Mouse (Mus musculus) stomach, embryonic 15.5 days (tissue): Measurements from ENCODE around the gene Cbx7. TPM values are rescaled to one million over a fixed set of nuclear protein-coding genes. Genes with fewer than 3 reads are reported as not detected.
A peak's percentile ranks its signal among the peaks of the same experiment; 100 is the strongest.

Experiments used
- ATAC-seq: fragments of 200-750 bp; cut with Nextera tagmentation; 2 replicates; pipeline ENCODE4 v1.8.0; 2017; ENCODE audit warnings: low read depth, moderate number of reproducible peaks, moderate TSS enrichment; ENCODE audit not compliant: insufficient read depth, low FRiP score
- H3K27ac ChIP-seq: fragments of 300-500 bp; sonication (generic); 2 replicates; pipeline ENCODE4 v1.5.1; 2015; ENCODE audit warnings: mild to moderate bottlenecking, inconsistent platforms
- H3K27me3 ChIP-seq: fragments of 300-500 bp; sonication (generic); replicated peaks from 2 replicates; pipeline ENCODE4 v1.6.1; 2015; ENCODE audit warnings: inconsistent platforms
- H3K36me3 ChIP-seq: fragments of 300-500 bp; sonication (generic); 2 replicates; pipeline ENCODE4 v1.6.1; 2015; ENCODE audit warnings: inconsistent platforms
- H3K4me1 ChIP-seq: fragments of 300-500 bp; sonication (generic); 2 replicates; pipeline ENCODE4 v1.6.1; 2015; ENCODE audit warnings: inconsistent platforms
- H3K4me2 ChIP-seq: fragments of 300-500 bp; sonication (generic); 2 replicates; pipeline ENCODE4 v1.6.1; 2015; ENCODE audit warnings: mild to moderate bottlenecking, inconsistent platforms
- H3K4me3 ChIP-seq: fragments of 300-500 bp; sonication (generic); replicated peaks from 2 replicates; pipeline ENCODE4 v1.5.1; 2015; ENCODE audit warnings: inconsistent platforms
- H3K9ac ChIP-seq: fragments of 300-500 bp; sonication (generic); 2 replicates; pipeline ENCODE4 v1.6.1; 2015; ENCODE audit warnings: inconsistent platforms
- H3K9me3 ChIP-seq: fragments of 300-500 bp; sonication (generic); 2 replicates; pipeline ENCODE4 v1.6.1; 2016; ENCODE audit warnings: inconsistent platforms
- WGBS: fragments of 180-500 bp; shearing (Covaris S2); methylation state at CpG from one replicate; pipeline ENCODE4 v1.1.7; 2015; 5-methylcytosine and 5-hydroxymethylcytosine counted together
- polyA plus RNA-seq: library from polyadenylated mRNA; unstranded; fragments of >200 nt; fragmentation: Nextera tagmentation; extraction: Ambion mirVana; gene quantifications from 2 replicates; pipeline ENCODE4 v1.2.1, GENCODE M21; 2015

Cbx7 gene
- polyA plus RNA-seq, 1 experiment from 2014 or later, result 4.9 TPM

GRCm38 (mm10) chr15:80011778-80012526 is 41.0 kb upstream of the Cbx7 start:
- under 1% methylated on average over 48 of the region's 56 CpGs for WGBS
- peak overlapping the region; percentile 79 for H3K27ac ChIP-seq
- H3K27me3 ChIP-seq, result peaks cover 53% of the 10 kb centered on the region
- H3K4me3 ChIP-seq, result peak overlapping the region; percentile 61
- peak overlapping the region; percentile 96 for H3K4me2 ChIP-seq
- ATAC-seq, result no peak; the same call in 1 of the 2 replicates
- no peaks in the 10 kb centered on the region for H3K36me3 ChIP-seq
- H3K9me3 ChIP-seq, result no peaks in the 10 kb centered on the region
- peak overlapping the region; percentile 42; the same call in 1 of the 2 replicates for H3K9ac ChIP-seq
- peaks cover 33% of the 10 kb centered on the region for H3K4me1 ChIP-seq

GRCm38 (mm10) chr15:80011194-80011593 is 40.3 kb upstream of the Cbx7 start:
- Histone ChIP-seq H3K4me3 (peak overlapping the region; percentile 61), H3K9ac (no peak overlapping the region), H3K4me1 (peaks cover 34% of the 10 kb centered on the region), H3K36me3 (no peaks in the 10 kb centered on the region), H3K9me3 (no peaks in the 10 kb centered on the region), H3K27ac (no peak overlapping the region), H3K27me3 (peaks cover 53% of the 10 kb centered on the region), H3K4me2 (peak overlapping the region; percentile 96)
- no peak for ATAC-seq
- 24% methylated on average over 6 of the region's 6 CpGs for WGBS

GRCm38 (mm10) chr15:80010182-80010558 is 39.3 kb upstream of the Cbx7 start:
- Histone ChIP-seq H3K27me3 (peaks cover 43% of the 10 kb centered on the region), H3K4me3 (no peak overlapping the region), H3K27ac (no peak overlapping the region), H3K4me1 (peaks cover 44% of the 10 kb centered on the region), H3K4me2 (peak overlapping the region; percentile 29; the same call in 1 of the 2 replicates), H3K9me3 (no peaks in the 10 kb centered on the region), H3K36me3 (no peaks in the 10 kb centered on the region), H3K9ac (no peak overlapping the region)
- 50% methylated on average over 7 of the region's 7 CpGs for WGBS
- ATAC-seq, result no peak

- ATAC-seq, result no peak
Observed at GRCm38 (mm10) chr15:80009421-80010181, 38.7 kb upstream of the Cbx7 start.

GRCm38 (mm10) chr15:80008461-80008860 is 37.5 kb upstream of the Cbx7 start:
- Histone ChIP-seq H3K4me3 (no peak overlapping the region), H3K4me2 (no peak overlapping the region), H3K9ac (no peak overlapping the region), H3K9me3 (no peaks in the 10 kb centered on the region), H3K27me3 (peaks cover 26% of the 10 kb centered on the region), H3K4me1 (peaks cover 31% of the 10 kb centered on the region), H3K27ac (no peak overlapping the region), H3K36me3 (no peaks in the 10 kb centered on the region)
- 89% methylated on average over 6 of the region's 6 CpGs for WGBS
- no peak for ATAC-seq

More at GRCm38 (mm10) chr15:80009421-80010181, 38.7 kb upstream of the Cbx7 start:
- Histone ChIP-seq H3K4me2 (no peak overlapping the region), H3K9ac (no peak overlapping the region), H3K27me3 (peaks cover 38% of the 10 kb centered on the region), H3K9me3 (no peaks in the 10 kb centered on the region), H3K4me3 (no peak overlapping the region), H3K27ac (no peak overlapping the region), H3K36me3 (no peaks in the 10 kb centered on the region), H3K4me1 (peaks cover 43% of the 10 kb centered on the region)
- 38% methylated on average over 12 of the region's 12 CpGs for WGBS

- WGBS, result 57% methylated on average over 7 of the region's 7 CpGs
- ATAC-seq, result no peak
- H3K27ac ChIP-seq, result peak overlapping the region; percentile 31; the same call in 1 of the 2 replicates
- H3K9ac ChIP-seq, result no peak overlapping the region
- no peaks in the 10 kb centered on the region for H3K36me3 ChIP-seq
- peaks cover 3% of the 10 kb centered on the region; the same call in 1 of the 2 replicates for H3K27me3 ChIP-seq
- no peak overlapping the region for H3K4me2 ChIP-seq
- peaks cover 22% of the 10 kb centered on the region for H3K4me1 ChIP-seq
- no peaks in the 10 kb centered on the region for H3K9me3 ChIP-seq
- no peak overlapping the region for H3K4me3 ChIP-seq
Observed at GRCm38 (mm10) chr15:80006156-80006555, 35.2 kb upstream of the Cbx7 start.

- Histone ChIP-seq H3K9ac (no peak overlapping the region), H3K4me3 (no peak overlapping the region)
Observed at GRCm38 (mm10) chr15:80005436-80005835, 34.5 kb upstream of the Cbx7 start.

GRCm38 (mm10) chr15:80004644-80005340 is 33.9 kb upstream of the Cbx7 start:
- peak; percentile 16; the same call in 1 of the 2 replicates for ATAC-seq
- H3K27ac ChIP-seq, result peak overlapping the region; percentile 32; the same call in 1 of the 2 replicates
- H3K9ac ChIP-seq, result no peak overlapping the region

More at GRCm38 (mm10) chr15:80005436-80005835, 34.5 kb upstream of the Cbx7 start:
- WGBS, result 80% methylated on average over 10 of the region's 10 CpGs
- Histone ChIP-seq H3K9me3 (no peaks in the 10 kb centered on the region), H3K27ac (peak overlapping the region; percentile 32; the same call in 1 of the 2 replicates), H3K4me1 (peaks cover 19% of the 10 kb centered on the region), H3K36me3 (no peaks in the 10 kb centered on the region), H3K27me3 (no peaks in the 10 kb centered on the region), H3K4me2 (no peak overlapping the region)
- peak; percentile 12; the same call in 1 of the 2 replicates for ATAC-seq

GRCm38 (mm10) chr15:80003581-80003980 is 32.7 kb upstream of the Cbx7 start:
- Histone ChIP-seq H3K9ac (no peak overlapping the region), H3K9me3 (no peaks in the 10 kb centered on the region), H3K27me3 (no peaks in the 10 kb centered on the region), H3K4me3 (no peak overlapping the region), H3K4me2 (no peak overlapping the region), H3K27ac (no peak overlapping the region), H3K4me1 (peaks cover 15% of the 10 kb centered on the region), H3K36me3 (no peaks in the 10 kb centered on the region)
- 48% methylated on average over 2 of the region's 2 CpGs for WGBS
- ATAC-seq, result no peak

More at GRCm38 (mm10) chr15:80004644-80005340, 33.9 kb upstream of the Cbx7 start:
- Histone ChIP-seq H3K4me1 (peaks cover 15% of the 10 kb centered on the region), H3K4me2 (no peak overlapping the region), H3K27me3 (no peaks in the 10 kb centered on the region), H3K4me3 (no peak overlapping the region), H3K36me3 (no peaks in the 10 kb centered on the region), H3K9me3 (no peaks in the 10 kb centered on the region)
- 40% methylated on average over 14 of the region's 14 CpGs for WGBS

- H3K4me3 ChIP-seq, result no peak overlapping the region
- no peaks in the 10 kb centered on the region for H3K27me3 ChIP-seq
- no peak overlapping the region for H3K9ac ChIP-seq
- H3K4me2 ChIP-seq, result no peak overlapping the region
- no peaks in the 10 kb centered on the region for H3K36me3 ChIP-seq
- H3K27ac ChIP-seq, result no peak overlapping the region
- no peaks in the 10 kb centered on the region for H3K9me3 ChIP-seq
- no peak for ATAC-seq
- WGBS, result 89% methylated on average over 23 of the region's 23 CpGs
- H3K4me1 ChIP-seq, result peaks cover 15% of the 10 kb centered on the region
Observed at GRCm38 (mm10) chr15:80001601-80002000, 30.7 kb upstream of the Cbx7 start.

- peaks cover 9% of the 10 kb centered on the region; the same call in 1 of the 2 replicates for H3K4me1 ChIP-seq
- no peak overlapping the region for H3K27ac ChIP-seq
- WGBS, result 44% methylated on average over 8 of the region's 8 CpGs
- H3K4me3 ChIP-seq, result no peak overlapping the region
- no peak for ATAC-seq
- H3K27me3 ChIP-seq, result no peaks in the 10 kb centered on the region
- no peak overlapping the region for H3K4me2 ChIP-seq
- no peak overlapping the region for H3K9ac ChIP-seq
- no peaks in the 10 kb centered on the region for H3K36me3 ChIP-seq
- H3K9me3 ChIP-seq, result no peaks in the 10 kb centered on the region
Observed at GRCm38 (mm10) chr15:80000694-80001093, 29.8 kb upstream of the Cbx7 start.
